Mouse (Mus musculus): ENCODE measurements around the gene Slc23a2. TPM values are rescaled to one million over a fixed set of nuclear protein-coding genes. Genes with fewer than 3 reads are reported as not detected.

The Slc23a2 gene
- polyA plus RNA-seq, 1 experiment from 2014 or later: 8.7 TPM

DNA sequence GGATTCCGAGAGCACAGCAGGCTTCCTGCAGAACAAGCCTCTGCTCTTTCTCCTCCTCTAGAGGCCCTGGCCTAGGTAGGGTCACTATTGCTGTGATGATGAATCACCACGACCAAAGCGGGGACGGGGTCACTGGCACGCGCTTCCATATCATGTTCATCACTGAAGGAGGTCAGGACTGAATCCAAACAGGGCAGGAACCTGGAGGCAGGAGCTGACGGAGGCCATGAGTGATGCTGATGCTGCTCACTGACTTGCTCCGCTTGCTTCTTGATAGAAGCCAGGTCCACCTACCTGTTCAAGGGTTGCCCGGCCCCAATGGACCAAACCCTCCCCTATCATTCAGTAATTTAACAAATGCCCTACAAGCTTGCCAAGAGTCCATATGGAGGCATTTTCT is 35.9 kb downstream of the Slc23a2 start:
- 94% methylated on average over 9 of the region's 9 CpGs for WGBS
- Histone ChIP-seq H3K9me3 (no peaks in the 10 kb centered on the region), H3K27ac (no peak overlapping the region), H3K27me3 (ENCODE audit: insufficient read depth, poor library complexity, severe bottlenecking) (no peaks in the 10 kb centered on the region), H3K4me3 (no peak overlapping the region), H3K36me3 (peaks cover 7% of the 10 kb centered on the region; the same call in 1 of the 2 replicates), H3K4me1 (peaks cover 30% of the 10 kb centered on the region)
- no peak for DNase-seq (ENCODE audit: low spot score)

DNA sequence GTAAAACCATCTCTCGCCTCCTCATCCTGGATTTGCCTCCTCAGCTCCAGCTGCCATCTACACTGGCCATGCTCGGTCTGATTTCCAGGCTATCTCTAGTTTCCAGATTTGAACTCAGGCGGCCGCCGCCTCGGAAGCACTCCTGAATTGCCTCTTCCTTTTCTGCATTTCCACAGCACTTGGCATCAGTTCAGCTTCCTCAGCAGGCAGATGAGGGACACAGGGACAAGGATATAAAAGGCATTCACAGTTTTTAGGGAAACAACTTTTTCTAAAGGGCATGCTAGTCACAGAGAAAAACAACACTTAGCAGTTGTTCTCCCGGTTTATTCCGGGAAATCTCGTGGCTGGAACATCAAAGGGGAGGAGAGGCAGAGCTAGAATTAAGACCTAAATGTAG is 37.3 kb downstream of the Slc23a2 start:
- no peak overlapping the region for H3K27ac ChIP-seq
- 50% methylated on average over 9 of the region's 9 CpGs for WGBS
- H3K4me1 ChIP-seq: peaks cover 41% of the 10 kb centered on the region
- H3K4me3 ChIP-seq: no peak overlapping the region
- H3K36me3 ChIP-seq: peaks cover 7% of the 10 kb centered on the region; the same call in 1 of the 2 replicates
- no peaks in the 10 kb centered on the region for H3K27me3 ChIP-seq (ENCODE audit: insufficient read depth, poor library complexity, severe bottlenecking)
- H3K9me3 ChIP-seq: no peaks in the 10 kb centered on the region
- no peak for DNase-seq (ENCODE audit: low spot score)

DNA sequence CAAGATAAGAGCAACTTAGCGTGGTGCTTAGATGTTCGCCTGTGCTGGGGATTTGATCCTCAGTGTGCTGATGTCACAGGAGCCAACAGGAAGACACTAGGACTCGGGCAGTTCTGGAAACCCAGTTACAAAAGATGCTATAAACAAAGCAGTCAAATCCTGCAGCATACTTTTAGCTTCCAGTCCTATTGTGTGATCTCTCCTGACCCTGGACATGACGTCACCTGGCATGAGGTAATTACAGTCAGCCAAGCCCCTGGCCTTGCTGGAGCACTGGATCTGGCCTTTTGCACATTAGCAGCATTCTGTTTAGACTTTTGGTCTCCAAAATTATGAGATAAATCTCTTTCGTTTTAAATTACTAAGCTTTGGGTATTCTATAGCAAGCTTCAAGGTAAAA is 38.8 kb downstream of the Slc23a2 start:
- H3K4me3 ChIP-seq: no peak overlapping the region
- DNase-seq (ENCODE audit: low spot score): no peak
- no peaks in the 10 kb centered on the region for H3K9me3 ChIP-seq
- H3K4me1 ChIP-seq: peaks cover 42% of the 10 kb centered on the region
- H3K27ac ChIP-seq: peak overlapping the region; percentile 67
- peaks cover 7% of the 10 kb centered on the region; the same call in 1 of the 2 replicates for H3K36me3 ChIP-seq
- WGBS: 57% methylated on average over 5 of the region's 5 CpGs
- H3K27me3 ChIP-seq (ENCODE audit: insufficient read depth, poor library complexity, severe bottlenecking): no peaks in the 10 kb centered on the region

DNA sequence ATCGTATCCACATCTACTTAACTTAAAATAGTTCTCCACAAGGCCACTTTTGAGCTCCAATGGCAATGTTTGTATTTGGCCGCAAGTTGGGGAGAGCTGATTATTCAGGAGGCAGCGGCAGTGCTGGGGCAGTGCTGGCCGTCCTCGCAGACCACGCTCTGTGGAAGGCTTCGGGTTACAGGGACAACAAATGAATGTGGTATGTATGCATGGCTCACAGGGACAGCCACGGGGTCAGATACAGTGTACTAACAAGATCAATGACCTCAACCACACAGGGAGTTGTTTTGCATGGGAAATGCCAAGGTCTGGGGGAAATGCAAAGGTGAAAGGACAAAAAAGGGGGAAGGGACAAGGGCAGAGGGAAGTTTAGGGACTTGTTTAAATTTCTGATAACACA is 41.6 kb downstream of the Slc23a2 start:
- peak overlapping the region; percentile 25 for H3K4me3 ChIP-seq
- peaks cover 47% of the 10 kb centered on the region for H3K4me1 ChIP-seq
- peaks cover 14% of the 10 kb centered on the region for H3K36me3 ChIP-seq
- 6% methylated on average over 8 of the region's 8 CpGs for WGBS
- peak overlapping the region; percentile 59; the same call in 1 of the 2 replicates for H3K27ac ChIP-seq
- DNase-seq (ENCODE audit: low spot score): no peak
- H3K9me3 ChIP-seq: no peaks in the 10 kb centered on the region
- H3K27me3 ChIP-seq (ENCODE audit: insufficient read depth, poor library complexity, severe bottlenecking): no peaks in the 10 kb centered on the region

DNA sequence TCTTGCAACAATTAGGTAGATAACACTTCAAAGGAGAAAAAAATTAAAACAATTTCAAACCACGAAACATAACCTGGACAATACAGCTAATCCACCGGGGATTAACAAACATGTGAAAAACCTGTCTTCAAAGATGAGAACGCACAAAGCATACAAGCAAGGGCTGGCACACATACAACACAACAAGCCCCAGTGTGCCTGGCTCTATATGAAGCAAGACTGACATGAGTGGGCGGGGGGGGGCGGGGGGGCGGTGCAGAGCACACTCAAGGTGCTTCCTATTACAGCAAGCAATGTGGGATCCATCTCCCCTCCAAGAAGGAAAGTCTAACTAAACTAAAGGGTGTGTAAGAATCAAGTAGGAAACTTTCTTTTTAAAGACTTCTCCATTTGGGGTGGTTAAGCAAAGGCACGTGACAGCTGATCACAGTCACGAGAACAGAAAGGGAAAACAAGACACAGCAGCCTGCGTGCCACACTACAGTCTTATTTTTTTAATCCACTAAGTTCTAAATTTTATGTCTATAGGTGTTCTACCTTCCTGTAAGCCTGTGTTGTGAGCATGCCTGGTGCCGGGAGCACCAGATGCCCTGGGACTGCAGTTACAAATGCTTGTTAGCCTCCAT is 42.3 kb downstream of the Slc23a2 start:
- 66% methylated on average over 10 of the region's 10 CpGs for WGBS
- no peaks in the 10 kb centered on the region for H3K27me3 ChIP-seq (ENCODE audit: insufficient read depth, poor library complexity, severe bottlenecking)
- no peak for DNase-seq (ENCODE audit: low spot score)
- peaks cover 41% of the 10 kb centered on the region for H3K4me1 ChIP-seq
- peaks cover 14% of the 10 kb centered on the region for H3K36me3 ChIP-seq
- peak overlapping the region; percentile 59; the same call in 1 of the 2 replicates for H3K27ac ChIP-seq
- H3K4me3 ChIP-seq: peak overlapping the region; percentile 25
- no peaks in the 10 kb centered on the region for H3K9me3 ChIP-seq

DNA sequence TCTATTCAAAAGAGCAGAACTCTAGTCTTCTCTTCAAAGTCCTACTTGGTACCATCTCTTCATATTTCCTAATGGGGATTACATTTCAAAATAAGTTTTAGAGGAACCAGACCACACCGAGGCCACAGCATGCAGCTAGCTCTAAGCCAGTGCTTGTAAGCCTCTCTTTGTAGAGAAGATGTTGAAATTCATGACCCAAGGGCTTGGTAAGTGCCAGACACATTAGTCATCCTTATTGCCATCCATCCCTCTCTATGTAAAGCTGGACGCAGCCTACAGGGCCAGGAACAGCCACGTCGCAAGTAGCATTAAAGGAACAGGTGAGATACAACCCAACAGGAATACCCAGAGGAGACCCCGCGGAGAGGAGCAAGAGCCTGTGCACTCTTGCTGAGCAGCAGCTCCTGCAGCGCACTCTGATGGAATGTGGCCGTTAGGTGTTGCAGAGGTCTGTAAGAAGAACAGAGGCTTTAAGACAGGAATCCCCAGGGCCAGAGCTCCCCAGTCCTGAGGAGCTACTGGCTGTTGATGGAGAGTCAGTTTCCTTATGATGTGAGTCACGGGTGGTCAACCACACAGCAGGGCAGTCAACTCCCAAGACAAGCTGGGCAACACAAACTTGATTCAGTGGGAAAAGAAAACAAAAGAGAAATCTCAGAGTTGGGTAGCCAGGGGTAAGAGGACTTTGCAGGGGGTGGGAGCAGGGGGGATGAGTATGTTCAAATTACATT is 45.8 kb downstream of the Slc23a2 start:
- Histone ChIP-seq H3K27ac (no peak overlapping the region), H3K36me3 (peaks cover 14% of the 10 kb centered on the region), H3K27me3 (ENCODE audit: insufficient read depth, poor library complexity, severe bottlenecking) (no peaks in the 10 kb centered on the region), H3K4me3 (no peak overlapping the region), H3K4me1 (peaks cover 29% of the 10 kb centered on the region), H3K9me3 (no peaks in the 10 kb centered on the region)
- 66% methylated on average over 9 of the region's 9 CpGs for WGBS
- DNase-seq (ENCODE audit: low spot score): no peak

DNA sequence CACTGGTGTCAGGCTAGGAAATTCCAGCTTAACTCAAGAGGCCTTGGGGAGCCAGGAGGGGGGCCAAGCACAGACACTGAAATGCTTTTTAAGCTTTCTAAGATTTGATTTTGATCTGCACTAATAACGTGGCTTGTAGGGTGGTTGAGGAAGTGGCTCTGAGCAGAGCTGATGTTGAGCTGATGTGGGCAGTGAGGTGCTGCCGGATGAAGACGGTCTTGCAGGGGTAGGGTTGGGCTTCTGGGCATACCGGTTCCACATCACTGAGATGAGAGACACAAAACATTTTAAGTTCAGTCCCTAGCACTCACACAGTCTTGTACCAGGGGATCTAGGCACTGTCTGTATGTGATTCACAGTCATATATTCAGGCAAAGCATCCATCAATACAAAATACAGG is 46.5 kb downstream of the Slc23a2 start:
- no peaks in the 10 kb centered on the region for H3K9me3 ChIP-seq
- H3K36me3 ChIP-seq: peaks cover 14% of the 10 kb centered on the region
- WGBS: 89% methylated on average over 4 of the region's 4 CpGs
- H3K4me3 ChIP-seq: no peak overlapping the region
- H3K4me1 ChIP-seq: peaks cover 28% of the 10 kb centered on the region
- H3K27me3 ChIP-seq (ENCODE audit: insufficient read depth, poor library complexity, severe bottlenecking): no peaks in the 10 kb centered on the region
- no peak for DNase-seq (ENCODE audit: low spot score)
- no peak overlapping the region for H3K27ac ChIP-seq

DNA sequence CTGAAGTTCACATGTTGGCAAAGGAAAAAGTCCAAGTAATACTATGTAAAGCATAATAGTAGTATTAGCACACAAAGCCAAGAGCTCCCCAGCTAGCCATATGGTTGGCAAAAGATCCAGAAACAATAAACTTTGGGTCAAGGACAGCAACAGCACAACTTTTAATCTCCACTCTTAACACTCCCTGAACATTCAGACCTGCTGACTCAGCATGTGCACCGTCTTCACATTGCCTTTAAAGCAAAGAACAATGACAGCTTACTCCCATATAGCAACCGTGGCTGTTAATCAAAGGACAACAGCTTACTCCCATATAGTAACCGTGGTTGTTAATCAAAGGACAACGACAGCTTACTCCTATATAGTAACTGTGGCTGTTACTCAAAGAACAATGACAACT is 48.3 kb downstream of the Slc23a2 start:
- no peak for DNase-seq (ENCODE audit: low spot score)
- Histone ChIP-seq H3K27me3 (ENCODE audit: insufficient read depth, poor library complexity, severe bottlenecking) (no peaks in the 10 kb centered on the region), H3K4me1 (peaks cover 23% of the 10 kb centered on the region), H3K4me3 (no peak overlapping the region), H3K36me3 (peaks cover 14% of the 10 kb centered on the region), H3K27ac (no peak overlapping the region), H3K9me3 (no peaks in the 10 kb centered on the region)
- WGBS: 86% methylated on average over 4 of the region's 4 CpGs

DNA sequence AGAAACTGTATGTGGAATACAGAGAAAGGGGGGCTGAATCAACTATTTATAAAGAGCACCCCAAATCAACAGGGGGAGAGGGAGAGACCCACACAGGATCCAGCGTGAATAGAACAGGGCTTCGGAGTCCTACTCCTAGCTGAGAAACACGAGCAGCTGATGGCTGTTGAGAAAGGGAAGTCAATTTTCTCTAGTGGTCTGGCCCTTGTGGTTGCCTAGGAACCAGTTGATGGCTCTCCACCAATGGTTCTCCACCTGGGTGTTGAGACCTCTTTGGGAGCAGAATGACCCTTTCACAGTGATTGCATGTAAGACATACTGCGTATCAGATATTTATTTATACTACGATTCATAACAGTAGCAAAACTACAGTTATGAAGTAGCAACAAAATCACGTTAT is 49.1 kb downstream of the Slc23a2 start:
- Histone ChIP-seq H3K4me1 (peaks cover 27% of the 10 kb centered on the region), H3K9me3 (no peaks in the 10 kb centered on the region), H3K27me3 (ENCODE audit: insufficient read depth, poor library complexity, severe bottlenecking) (no peaks in the 10 kb centered on the region), H3K27ac (no peak overlapping the region), H3K36me3 (peaks cover 14% of the 10 kb centered on the region), H3K4me3 (no peak overlapping the region)
- 81% methylated on average over 6 of the region's 6 CpGs for WGBS
- no peak for DNase-seq (ENCODE audit: low spot score)

DNA sequence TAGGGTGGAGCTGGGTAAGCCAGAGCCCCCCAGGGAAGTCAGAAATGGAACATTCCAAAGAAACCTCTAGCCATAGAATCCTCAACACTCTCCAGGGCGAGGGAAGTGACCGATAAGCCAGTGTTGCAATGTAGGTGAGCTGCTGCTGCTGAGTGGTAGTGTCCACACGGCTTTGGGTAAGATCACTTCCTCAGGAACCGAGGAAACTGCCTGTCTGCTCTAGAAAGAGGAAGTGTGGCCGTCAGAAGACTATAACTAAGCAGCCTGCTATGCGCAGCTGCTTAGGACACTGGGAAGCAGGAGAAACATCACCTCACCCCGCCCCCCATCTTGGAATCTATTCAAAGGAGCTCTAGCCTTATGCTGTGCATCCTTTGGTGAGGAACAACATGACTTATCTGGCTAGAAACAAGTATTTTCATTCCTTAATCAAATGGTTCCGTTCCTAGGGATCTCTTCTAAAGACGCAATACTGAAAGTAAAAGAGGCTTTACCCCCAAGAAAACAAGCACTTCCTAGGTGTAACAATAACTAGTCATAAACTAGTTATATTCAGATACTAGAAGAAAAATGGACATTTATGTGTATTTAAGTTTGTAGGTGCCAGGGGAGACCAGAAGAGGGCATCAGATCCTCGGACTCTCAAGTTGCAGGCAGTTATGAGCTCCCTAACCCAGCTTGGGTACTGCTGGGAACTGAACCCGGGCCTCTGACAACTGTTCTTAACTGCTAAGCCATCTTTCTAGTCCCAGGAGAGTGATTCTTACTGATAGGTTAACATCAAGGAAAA is 50.3 kb downstream of the Slc23a2 start:
- Histone ChIP-seq H3K4me1 (peaks cover 35% of the 10 kb centered on the region), H3K9me3 (no peaks in the 10 kb centered on the region), H3K36me3 (peaks cover 10% of the 10 kb centered on the region; the same call in 1 of the 2 replicates), H3K27me3 (ENCODE audit: insufficient read depth, poor library complexity, severe bottlenecking) (no peaks in the 10 kb centered on the region), H3K27ac (no peak overlapping the region), H3K4me3 (no peak overlapping the region)
- WGBS: 77% methylated on average over 11 of the region's 11 CpGs
- peak; percentile 80 for DNase-seq (ENCODE audit: low spot score)

DNA sequence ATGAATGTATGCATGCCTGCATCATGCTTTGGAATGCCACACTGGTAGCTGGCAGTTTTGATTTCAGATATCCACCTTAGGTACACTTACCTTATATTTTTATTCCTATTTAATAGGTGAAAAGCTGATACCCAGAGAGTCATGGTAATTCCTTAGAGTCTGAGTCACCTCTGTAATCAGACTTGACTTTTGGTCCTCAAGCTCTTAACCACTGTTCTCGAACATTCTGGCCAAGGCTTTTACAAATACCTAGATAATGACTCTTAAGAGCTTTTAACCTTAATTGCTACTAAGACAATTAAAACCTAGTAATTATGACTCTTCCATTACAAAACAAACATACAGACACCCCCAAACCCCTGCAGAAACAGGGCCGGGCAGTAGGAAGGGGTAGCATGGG is 51.2 kb downstream of the Slc23a2 start:
- H3K27ac ChIP-seq: 0 out of 2 replicates have a peak overlapping the region, but pooled peaks have one; percentile 2
- 68% methylated on average over 2 of the region's 2 CpGs for WGBS
- peaks cover 9% of the 10 kb centered on the region; the same call in 1 of the 2 replicates for H3K36me3 ChIP-seq
- H3K4me1 ChIP-seq: peaks cover 30% of the 10 kb centered on the region
- DNase-seq (ENCODE audit: low spot score): no peak
- H3K27me3 ChIP-seq (ENCODE audit: insufficient read depth, poor library complexity, severe bottlenecking): no peaks in the 10 kb centered on the region
- no peaks in the 10 kb centered on the region for H3K9me3 ChIP-seq
- no peak overlapping the region for H3K4me3 ChIP-seq

DNA sequence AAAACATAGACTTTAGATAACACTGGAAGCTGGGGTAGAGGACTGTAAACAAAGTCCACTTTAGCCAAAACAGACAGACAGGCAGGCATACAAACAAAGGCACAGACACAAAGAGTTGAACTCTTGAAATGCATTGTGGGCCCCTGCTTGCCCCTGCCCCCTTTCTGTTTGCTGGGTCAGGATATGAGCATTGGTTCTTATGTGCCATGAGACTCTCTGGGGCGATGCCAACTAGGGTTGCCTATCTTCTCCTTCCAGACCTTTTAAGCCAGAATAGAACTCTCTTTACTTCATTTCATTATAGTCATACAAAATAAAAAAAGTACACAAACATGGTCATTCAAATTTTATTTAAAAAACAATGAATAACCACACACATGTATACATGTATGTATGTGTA is 51.6 kb downstream of the Slc23a2 start:
- Histone ChIP-seq H3K4me1 (peaks cover 30% of the 10 kb centered on the region), H3K27ac (no peak overlapping the region), H3K9me3 (no peaks in the 10 kb centered on the region), H3K36me3 (peaks cover 10% of the 10 kb centered on the region; the same call in 1 of the 2 replicates), H3K4me3 (no peak overlapping the region), H3K27me3 (ENCODE audit: insufficient read depth, poor library complexity, severe bottlenecking) (no peaks in the 10 kb centered on the region)
- WGBS: 93% methylated on average over 1 of the region's 1 CpGs
- no peak for DNase-seq (ENCODE audit: low spot score)

DNA sequence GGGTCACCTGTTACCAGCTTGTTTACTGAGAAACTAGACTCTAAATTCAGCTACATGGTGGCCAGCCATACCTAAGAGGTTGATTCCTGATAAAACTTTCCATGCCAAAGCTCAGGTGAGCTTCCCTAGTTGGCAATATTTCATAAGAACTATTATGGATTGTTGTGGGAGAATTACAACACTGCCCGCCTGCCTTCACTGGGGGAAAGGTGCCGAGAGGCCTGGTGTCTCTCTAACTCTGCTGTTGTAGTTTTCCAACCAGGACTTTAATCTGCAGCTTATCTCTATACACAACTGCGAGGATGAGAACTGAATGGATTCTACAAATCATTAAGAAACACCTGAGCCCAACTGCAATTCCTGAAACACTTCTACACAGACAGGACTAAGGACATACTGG is 52.2 kb downstream of the Slc23a2 start:
- peaks cover 30% of the 10 kb centered on the region for H3K4me1 ChIP-seq
- H3K9me3 ChIP-seq: no peaks in the 10 kb centered on the region
- H3K27ac ChIP-seq: no peak overlapping the region
- no peaks in the 10 kb centered on the region for H3K27me3 ChIP-seq (ENCODE audit: insufficient read depth, poor library complexity, severe bottlenecking)
- no peak for DNase-seq (ENCODE audit: low spot score)
- peaks cover 15% of the 10 kb centered on the region; the same call in 1 of the 2 replicates for H3K36me3 ChIP-seq
- WGBS: 68% methylated on average over 3 of the region's 3 CpGs
- H3K4me3 ChIP-seq: no peak overlapping the region
